Mouse (Mus musculus): ENCODE data around the gene Gm7137.

DNA sequence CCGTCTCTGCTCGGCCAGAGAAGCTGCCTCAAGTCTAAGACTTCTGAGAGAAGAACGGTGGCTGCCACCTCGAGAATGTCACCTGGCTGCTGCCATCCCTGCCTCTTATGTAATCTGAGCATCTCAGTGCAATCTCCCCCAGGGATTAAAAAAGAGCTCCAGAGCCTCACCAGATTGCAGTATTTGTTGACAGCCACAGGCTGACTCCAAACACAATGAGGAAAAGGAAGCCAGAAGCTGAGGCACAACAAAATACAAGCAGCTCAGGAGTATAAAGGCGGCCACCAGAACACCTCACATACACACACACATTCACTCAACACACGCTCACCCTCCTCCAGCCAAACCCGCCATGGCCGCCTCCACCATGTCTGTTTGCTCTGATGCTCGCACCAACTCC is 47.6 kb upstream of the Gm7137 start, which contains the start of gene Krtap10-10:
- TF ChIP-seq ZNF384 (IDR thresholded peaks at IDR 0.05; ENCODE audit: low read depth, low read length) (no peak), HCFC1 (IDR thresholded peaks at IDR 0.05; ENCODE audit: borderline replicate concordance, insufficient read depth, low read length) (no peak), ZC3H11A (IDR thresholded peaks at IDR 0.05; ENCODE audit: borderline replicate concordance, low read depth, low read length) (no peak)
